Mouse (Mus musculus): ENCODE results near the gene Stk33. TPM values are rescaled to one million over a fixed set of nuclear protein-coding genes. Genes with fewer than 3 reads are reported as not detected.

Gene Stk33
- polyA plus RNA-seq, 1 experiment, result not detected

GRCm38 (mm10) chr7:109231307-109231706, 207.6 kb downstream of the Stk33 start:
- Histone ChIP-seq H3K4me1 (ENCODE audit: control insufficient read depth, insufficient read depth, low read length) (no peaks in the 10 kb centered on the region), H3K27ac (ENCODE audit: insufficient read depth, low read depth, low read length) (no peak overlapping the region), H3K4me3 (ENCODE audit: insufficient read depth, low read length) (no peak overlapping the region)
- TF ChIP-seq POLR2A (IDR thresholded peaks at IDR 0.05; ENCODE audit: borderline replicate concordance, low read depth, low read length) (no peak), CTCF (IDR thresholded peaks at IDR 0.05; ENCODE audit: low read depth, low read length) (no peak)

GRCm38 (mm10) chr7:109230806-109231205, 208.1 kb downstream of the Stk33 start:
- no peak overlapping the region for H3K27ac ChIP-seq (ENCODE audit: insufficient read depth, low read depth, low read length)
- no peak overlapping the region for H3K4me3 ChIP-seq (ENCODE audit: insufficient read depth, low read length)
- no peaks in the 10 kb centered on the region for H3K4me1 ChIP-seq (ENCODE audit: control insufficient read depth, insufficient read depth, low read length)
- TF ChIP-seq POLR2A (IDR thresholded peaks at IDR 0.05; ENCODE audit: borderline replicate concordance, low read depth, low read length) (no peak), CTCF (IDR thresholded peaks at IDR 0.05; ENCODE audit: low read depth, low read length) (peak; percentile 42; the same call in 1 of the 2 replicates)

Other genes with a start within 250 kb of the Stk33 start
- not detected in 2 replicates for gene Trim66, start 69.1 kb upstream of the Stk33 start, polyA plus RNA-seq (2012; ENCODE audit: insufficient read depth, insufficient read length, missing spikeins)
- 238 and 334 TPM in 2 replicates for gene Rpl27a, start 80.1 kb upstream of the Stk33 start, polyA plus RNA-seq (2012; ENCODE audit: insufficient read depth, insufficient read length, missing spikeins)